8 mouse cellular contexts compared by ENCODE assay signal in the genomic region with DNA sequence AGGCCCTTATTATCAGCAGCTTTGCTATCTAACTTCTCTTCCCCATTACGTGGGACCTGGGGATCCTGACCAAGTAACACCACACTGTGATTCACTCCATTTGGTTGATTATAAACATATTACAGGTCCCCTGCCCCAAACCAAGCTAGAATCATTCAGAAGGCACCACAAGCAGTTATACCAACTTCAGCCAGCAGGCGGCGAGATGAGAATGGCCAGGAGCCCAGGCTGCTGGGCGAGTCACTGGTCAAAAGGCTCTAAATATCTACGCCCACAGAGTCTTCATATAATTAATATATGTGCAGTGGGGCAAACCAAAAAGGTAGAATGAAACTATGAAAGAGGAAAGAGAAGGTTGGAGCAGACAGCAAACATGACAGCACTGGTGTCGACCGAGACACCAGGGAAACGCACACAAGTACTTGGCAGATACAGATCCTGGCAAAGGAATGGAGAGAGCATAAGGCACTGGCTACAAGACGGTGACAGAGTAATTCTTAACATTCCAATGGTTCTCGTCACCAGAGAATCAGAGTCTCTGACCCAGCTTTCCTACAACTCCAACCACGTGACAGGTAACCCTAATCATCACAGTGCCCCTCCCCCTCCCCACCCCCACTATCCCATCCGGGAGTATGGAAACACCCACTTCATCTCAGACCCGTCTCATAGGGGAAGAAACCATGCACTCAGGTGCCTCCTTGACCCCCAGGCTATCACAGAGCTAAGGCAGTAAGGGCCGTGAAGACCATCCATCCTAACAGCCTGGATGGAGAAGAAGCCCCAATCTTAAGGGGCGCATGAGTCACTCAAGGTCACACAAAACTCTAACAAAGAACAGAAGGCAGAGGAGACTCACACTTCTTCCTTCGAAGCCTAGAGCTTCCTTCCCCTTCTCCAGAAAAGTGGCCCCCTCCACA.
DNase-seq lines count a peak whose midpoint lies in the region; ATAC-seq and TF ChIP-seq lines count a peak whose summit lies in the region.

No protein-coding gene starts in this region.

- no peak for TF ChIP-seq POLR2A in cerebellum, adult 2 months (IDR thresholded peaks at IDR 0.05; ENCODE audit: borderline replicate concordance, insufficient read depth, low read length)

- H3K4me1 ChIP-seq in cerebellum, adult 2 months (ENCODE audit: control insufficient read depth, insufficient read depth, low read length) = peaks cover 33% of the 10 kb centered on the region
- peaks cover 9% of the 10 kb centered on the region for H3K4me1 ChIP-seq in hindbrain, embryonic 11.5 days (replicated peaks; ENCODE audit: control insufficient read depth, insufficient read depth, low read length)

- H3K27ac ChIP-seq in cerebellum, adult 2 months (ENCODE audit: insufficient read depth, low read length) = peak overlapping the region; percentile 98
- H3K27ac ChIP-seq in hindbrain, embryonic 11.5 days (ENCODE audit: low read depth, low read length) = no peak overlapping the region

- peak overlapping the region; percentile 95 for H3K4me3 ChIP-seq in cerebellum, adult 2 months (replicated peaks; ENCODE audit: insufficient read depth, low read depth, low read length)
- H3K4me3 ChIP-seq in hindbrain, embryonic 11.5 days (ENCODE audit: low read depth, low read length) = no peak overlapping the region

- no peaks in the 10 kb centered on the region for H3K27me3 ChIP-seq in cerebellum, adult 2 months (ENCODE audit: control insufficient read depth, insufficient read depth, low read length)
- peaks cover 11% of the 10 kb centered on the region; the same call in 1 of the 2 replicates for H3K27me3 ChIP-seq in hindbrain, embryonic 11.5 days (ENCODE audit: control insufficient read depth, insufficient read depth, low read length)

- no peak for ATAC-seq in hindbrain, embryonic 11.5 days (ENCODE audit: low FRiP score)
- ATAC-seq in megakaryocyte, adult 5-6 weeks (ENCODE audit: poor library complexity, severe bottlenecking) = peak; percentile 67

- 5% methylated on average over 16 of the region's 16 CpGs for WGBS in cerebellum, adult 2 months
- 31% methylated on average over 16 of the region's 16 CpGs for WGBS in hindbrain, embryonic 11.5 days

- TF ChIP-seq CTCF in cerebellum, adult 2 months (IDR thresholded peaks at IDR 0.05; ENCODE audit: borderline replicate concordance, insufficient read depth, low read depth, low read length) = peak; percentile 85

- peak; percentile 72 for DNase-seq in R1 (ENCODE audit: low read depth, low spot score)
- DNase-seq in cerebellum, adult 2 months = peak; percentile 88 to 96
- peak; percentile 44 to 77 for DNase-seq in frontal cortex, postnatal 10 days (ENCODE audit: low spot score in 2 of 2)
- peak; percentile 94 for DNase-seq in hindbrain, embryonic 11.5 days (ENCODE audit: low spot score)
- DNase-seq in layer of hippocampus, postnatal 14 days (ENCODE audit: low spot score in 2 of 2) = peak; percentile 80 to 84
- peak; percentile 77 to 85 for DNase-seq in right cerebral cortex, postnatal 10 days (ENCODE audit: low spot score in 2 of 2)
- peak; percentile 59 to 86 for DNase-seq in urinary bladder, postnatal 4 days (ENCODE audit: low spot score in 2 of 2)

- no peak overlapping the region; the same call in 1 of the 2 replicates for H3K4me2 ChIP-seq in hindbrain, embryonic 11.5 days (replicated peaks; ENCODE audit: low read depth, low read length)

- H3K9me3 ChIP-seq in hindbrain, embryonic 11.5 days (ENCODE audit: control insufficient read depth, low read length) = no peaks in the 10 kb centered on the region

- no peaks in the 10 kb centered on the region for H3K36me3 ChIP-seq in hindbrain, embryonic 11.5 days (ENCODE audit: control insufficient read depth, insufficient read depth, low read length)

- H3K9ac ChIP-seq in hindbrain, embryonic 11.5 days (ENCODE audit: low read depth, low read length) = no peak overlapping the region
